Mouse (Mus musculus) cerebellum, adult 2 months (tissue): ENCODE data around the gene Pik3cd. TPM values are rescaled to one million over a fixed set of nuclear protein-coding genes. Genes with fewer than 3 reads are reported as not detected.

ENCODE experiments used
- DNase-seq, 2 experiments: peaks; one replicate each; pipeline ENCODE4 v3.0.0; 2021
- H3K27ac ChIP-seq: fragments of 200-500 bp; 2 replicates; pipeline ENCODE4 v1.5.1; 2012; ENCODE audit warnings: low read length, control low read depth, inconsistent platforms; ENCODE audit not compliant: insufficient read depth
- H3K27me3 ChIP-seq: fragments of 200-500 bp; 2 replicates; pipeline ENCODE4 v1.6.1; 2012; ENCODE audit warnings: inconsistent platforms, mild to moderate bottlenecking, low read length, moderate library complexity; ENCODE audit not compliant: control insufficient read depth, insufficient read depth
- H3K4me1 ChIP-seq: fragments of 200-500 bp; 2 replicates; pipeline ENCODE4 v1.6.1; 2011; ENCODE audit warnings: low read length; ENCODE audit not compliant: control insufficient read depth, insufficient read depth
- H3K4me3 ChIP-seq: fragments of 200-500 bp; replicated peaks from 2 replicates; pipeline ENCODE3; 2011; ENCODE audit warnings: mild to moderate bottlenecking, low read depth, low read length, control low read depth; ENCODE audit not compliant: insufficient read depth
- CTCF ChIP-seq: fragments of 200-500 bp; IDR thresholded peaks from 2 replicates; pipeline ENCODE4 v1.5.1; 2011; ENCODE audit warnings: low read depth, mild to moderate bottlenecking, control low read depth, low read length, moderate library complexity, borderline replicate concordance; ENCODE audit not compliant: insufficient read depth
- POLR2A ChIP-seq: fragments of 200-500 bp; IDR thresholded peaks from 2 replicates; pipeline ENCODE4 v1.6.1; 2011; ENCODE audit warnings: low read length, control low read depth, borderline replicate concordance; ENCODE audit not compliant: insufficient read depth
- WGBS: fragments of 180-500 bp; shearing (Covaris S2); methylation state at CpG from one replicate; pipeline ENCODE4 v1.1.7; 2018; 5-methylcytosine and 5-hydroxymethylcytosine counted together
- polyA plus RNA-seq: library from polyadenylated mRNA; depleted of rRNA; stranded (reverse); fragments of >200 nt; gene quantifications from 2 replicates; pipeline ENCODE4 v1.2.3, GENCODE M21; 2012; rRNA removed

Gene Pik3cd
- polyA plus RNA-seq, 1 experiment, result 8.6 TPM

DNA sequence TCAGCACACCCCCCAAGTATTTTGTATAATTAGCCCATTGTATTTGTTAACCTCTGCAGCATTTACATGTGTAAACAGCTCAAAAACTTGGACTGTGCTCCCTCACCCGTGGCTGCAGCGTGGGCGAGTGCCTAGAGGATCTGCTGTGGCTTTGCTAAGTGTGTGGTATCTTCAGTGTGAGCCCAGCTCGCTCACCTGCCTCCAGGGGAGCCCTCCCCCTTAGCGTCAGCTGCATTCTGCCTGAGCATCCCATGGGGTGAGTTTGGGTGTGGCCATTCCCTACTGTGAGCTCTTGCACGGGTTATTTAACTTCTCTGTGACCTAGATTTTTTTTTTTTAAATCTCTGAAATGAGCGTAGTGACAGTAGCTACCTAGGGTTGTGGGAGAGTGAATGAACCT lies 100.1 kb downstream of the Pik3cd start:
- Histone ChIP-seq H3K27me3 (no peaks in the 10 kb centered on the region), H3K4me3 (no peak overlapping the region), H3K27ac (0 out of 2 replicates have a peak overlapping the region, but pooled peaks have one; percentile 16), H3K4me1 (peaks cover 38% of the 10 kb centered on the region)
- DNase-seq, result no peak
- WGBS, result 6% methylated on average over 7 of the region's 7 CpGs
- TF ChIP-seq POLR2A, result no peak
- no peak for TF ChIP-seq CTCF

DNA sequence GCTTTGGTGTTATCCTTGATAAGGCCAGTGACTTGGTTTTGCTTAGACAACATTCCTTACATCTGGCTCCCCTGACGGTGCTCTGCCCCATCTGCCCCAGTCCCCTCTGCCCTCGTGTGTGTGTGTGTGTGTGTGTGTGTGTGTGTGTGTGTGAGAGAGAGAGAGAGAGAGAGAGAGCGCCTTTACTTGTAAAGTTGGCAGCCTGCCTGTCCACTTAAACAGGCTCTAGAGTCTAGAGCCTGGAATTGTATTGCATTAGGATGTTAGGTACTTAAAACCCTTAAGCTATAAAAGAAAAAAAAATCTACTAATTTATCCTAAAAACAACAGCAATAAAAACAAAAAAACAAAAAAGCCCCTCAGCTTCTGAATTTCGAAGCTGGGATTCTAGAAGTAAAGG lies 100.9 kb downstream of the Pik3cd start:
- Histone ChIP-seq H3K27ac (no peak overlapping the region), H3K4me3 (no peak overlapping the region)

DNA sequence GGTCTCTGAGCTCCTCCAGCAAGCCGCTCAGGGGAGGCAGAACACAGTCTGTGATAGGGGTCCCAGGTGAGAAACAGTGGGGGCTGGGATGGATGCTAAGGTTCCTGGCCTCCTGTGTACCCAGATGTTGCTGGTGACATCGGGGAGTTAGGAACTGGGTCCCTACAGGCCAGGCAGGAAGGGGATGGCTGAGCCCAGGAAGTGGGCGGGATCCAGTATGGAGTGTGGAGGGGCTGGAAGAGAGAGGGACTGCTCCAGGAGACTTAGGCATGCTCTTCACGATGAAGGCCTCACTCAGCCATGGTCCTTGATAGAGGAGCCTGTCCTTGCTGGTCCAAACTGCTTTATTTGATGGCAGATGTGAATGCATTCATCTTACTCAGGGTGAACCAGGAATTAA lies 102.2 kb downstream of the Pik3cd start:
- no peak overlapping the region for H3K4me3 ChIP-seq
- WGBS, result 76% methylated on average over 4 of the region's 4 CpGs
- DNase-seq, result no peak
- peaks cover 25% of the 10 kb centered on the region for H3K4me1 ChIP-seq
- no peaks in the 10 kb centered on the region for H3K27me3 ChIP-seq
- no peak for TF ChIP-seq POLR2A
- TF ChIP-seq CTCF, result no peak
- no peak overlapping the region for H3K27ac ChIP-seq

More for the DNA sequence above, 100.9 kb downstream of the Pik3cd start:
- TF ChIP-seq CTCF (no peak), POLR2A (no peak)
- peaks cover 38% of the 10 kb centered on the region for H3K4me1 ChIP-seq
- WGBS, result 33% methylated on average over 4 of the region's 4 CpGs
- H3K27me3 ChIP-seq, result no peaks in the 10 kb centered on the region
- DNase-seq, result no peak

DNA sequence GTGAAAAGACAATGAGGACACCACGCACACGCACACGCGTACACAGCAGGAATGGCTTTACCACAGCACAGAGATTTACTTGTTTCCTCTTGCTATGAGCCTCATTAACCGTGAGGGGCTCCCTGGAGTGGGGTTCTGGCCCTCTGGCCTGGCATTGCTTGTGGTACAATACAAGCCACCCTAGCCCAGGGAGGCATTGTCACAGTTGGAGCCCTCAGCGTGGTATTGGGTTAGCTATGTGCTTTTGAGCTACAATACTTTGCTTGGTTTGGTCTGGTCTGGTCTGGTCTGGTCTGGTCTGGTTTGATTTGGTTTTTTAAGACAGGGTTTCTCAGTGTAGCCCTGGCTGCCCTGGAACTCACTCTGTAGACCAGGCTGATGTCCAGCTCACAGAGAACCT lies 102.8 kb downstream of the Pik3cd start:
- Histone ChIP-seq H3K4me3 (no peak overlapping the region), H3K27ac (no peak overlapping the region), H3K4me1 (peaks cover 28% of the 10 kb centered on the region), H3K27me3 (no peaks in the 10 kb centered on the region)
- TF ChIP-seq POLR2A (no peak), CTCF (no peak)
- 76% methylated on average over 6 of the region's 6 CpGs for whole genome bisulfite sequencing
- no peak for DNase-seq

Other genes with a start within 250 kb of the Pik3cd start
- 0.54 and 0.74 TPM in 2 replicates for gene Rbp7, start 247.6 kb downstream of the Pik3cd start, polyA plus RNA-seq
- 0.41 and 0.51 TPM in 2 replicates for gene Tmem274, start 225.2 kb downstream of the Pik3cd start, polyA plus RNA-seq
- 11.2 and 11.6 TPM in 2 replicates for gene Nmnat1, start 217.4 kb downstream of the Pik3cd start, polyA plus RNA-seq
- gene Lzic, start 217.3 kb downstream of the Pik3cd start, polyA plus RNA-seq, result 14.2 and 15.3 TPM in 2 replicates
- gene Ctnnbip1, start 184.3 kb downstream of the Pik3cd start, polyA plus RNA-seq, result 33.3 and 34.6 TPM in 2 replicates
- gene Clstn1, start 116.1 kb downstream of the Pik3cd start, polyA plus RNA-seq, result 301 and 324 TPM in 2 replicates
- 146 and 171 TPM in 2 replicates for gene Tmem201, start 35.5 kb upstream of the Pik3cd start, polyA plus RNA-seq
- gene Slc25a33, start 71.7 kb upstream of the Pik3cd start, polyA plus RNA-seq, result 73.4 and 77.0 TPM in 2 replicates